Mouse (Mus musculus) right cerebral cortex, postnatal 14 days (tissue): ENCODE measurements around the gene Eif4b.

Source experiments
- DNase-seq: peaks from one replicate; pipeline ENCODE4 v3.0.0; 2022

Gene Eif4b

DNA sequence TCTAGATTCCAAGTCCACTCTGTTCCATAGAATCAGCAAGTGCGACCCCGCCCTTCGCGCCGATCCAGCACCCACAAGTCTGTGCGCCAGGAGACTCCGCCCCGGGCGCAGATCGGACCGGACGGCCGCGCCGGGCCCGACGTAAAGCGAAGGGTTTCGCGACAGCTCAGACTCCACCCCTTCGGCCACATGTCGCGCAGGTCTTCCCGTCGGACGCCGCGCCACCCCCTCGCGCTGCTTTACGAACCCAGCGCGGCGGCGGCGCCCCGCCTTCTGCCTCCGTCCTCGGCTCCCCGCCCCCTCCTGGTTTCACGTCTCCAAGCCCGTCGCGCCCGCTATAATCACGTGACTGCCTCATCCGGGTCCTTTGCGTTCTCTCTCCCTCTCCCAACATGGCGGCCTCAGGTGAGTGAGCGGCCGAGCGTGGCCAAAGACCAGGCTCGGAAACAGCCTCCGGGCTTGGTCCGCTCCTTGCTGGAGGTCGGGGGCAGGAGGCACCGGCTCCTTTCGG, at the start of gene Eif4b:
TSS of gene Eif4b (plus strand) at position 215 of the 511 bp plus-strand sequence.
- peak; percentile 100 for DNase-seq

DNA sequence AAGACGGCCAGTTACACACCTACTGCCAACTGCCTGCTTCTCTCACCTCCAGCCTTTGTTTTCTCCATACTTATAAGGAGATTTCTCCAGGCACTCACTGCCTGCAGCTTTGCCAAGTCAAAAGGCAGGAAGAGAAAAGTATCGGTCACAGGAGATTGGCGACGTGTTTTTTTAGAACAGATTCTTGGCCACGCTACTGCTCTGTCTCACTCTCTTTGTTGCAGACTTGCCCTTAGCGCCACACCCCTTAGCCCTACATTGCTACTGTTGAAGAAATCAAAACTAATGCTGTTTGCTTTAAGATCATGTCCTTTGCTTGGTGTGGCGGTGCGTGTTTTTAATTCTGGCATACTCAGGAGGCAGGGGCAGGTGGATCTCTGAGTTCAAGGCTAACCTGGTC, 49.7 kb upstream of the Eif4b start:
- no peak for DNase-seq

DNA sequence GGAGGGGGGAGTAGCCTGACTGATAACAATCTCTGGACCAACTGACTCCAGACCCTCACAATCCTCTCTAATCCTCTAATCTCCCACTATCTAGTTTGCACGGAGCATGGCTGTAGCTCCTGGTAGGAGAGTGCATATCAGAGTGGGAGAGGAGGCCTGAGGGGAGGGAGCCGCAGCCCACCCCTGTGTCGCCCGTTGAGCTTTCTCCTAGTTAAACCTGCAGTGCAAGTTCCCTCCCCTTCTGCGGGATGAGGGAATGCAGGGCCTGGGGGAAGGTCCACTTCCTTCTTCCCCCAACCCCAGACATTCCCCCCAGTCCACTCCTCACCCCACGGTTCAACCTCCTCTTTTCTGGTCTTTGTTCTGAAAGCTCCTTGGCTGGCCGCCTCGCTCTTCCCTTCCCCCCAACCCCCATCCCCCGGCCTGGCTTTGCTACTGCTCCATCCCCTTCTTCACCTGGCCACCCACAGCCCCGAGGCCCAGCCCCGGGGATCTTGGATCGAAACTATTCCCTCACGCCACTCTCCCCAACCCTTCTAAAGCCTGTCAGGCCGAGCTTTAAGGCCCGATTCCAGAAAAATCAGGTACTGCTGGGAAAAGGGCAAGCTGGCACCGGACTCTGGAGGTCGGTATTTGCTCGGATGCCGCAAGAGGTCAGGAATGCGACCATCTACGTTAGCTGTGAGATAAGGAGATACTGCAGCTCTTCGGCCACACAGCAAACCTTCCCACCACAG, 48.3 kb upstream of the Eif4b start:
- DNase-seq, result no peak

DNA sequence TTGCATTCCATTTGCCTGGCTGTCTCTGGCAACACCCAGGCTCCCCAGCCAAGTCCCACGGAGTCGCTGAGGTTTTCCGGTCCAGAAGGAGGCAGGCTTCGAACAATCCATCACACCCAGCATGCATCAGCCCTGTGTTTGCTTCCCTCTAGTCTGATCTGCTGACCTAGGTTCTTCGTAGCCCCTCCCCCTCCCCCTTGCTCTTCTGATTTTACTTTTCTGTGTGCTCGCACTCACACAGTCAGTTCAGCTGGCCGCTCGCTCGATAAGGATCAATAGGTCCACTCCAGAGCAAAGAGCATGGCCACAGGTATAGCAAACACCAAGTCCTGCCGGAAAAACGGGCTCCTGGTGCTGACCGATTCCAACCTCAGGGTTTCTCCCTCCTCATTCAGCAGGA, 47.1 kb upstream of the Eif4b start:
- DNase-seq, result no peak

DNA sequence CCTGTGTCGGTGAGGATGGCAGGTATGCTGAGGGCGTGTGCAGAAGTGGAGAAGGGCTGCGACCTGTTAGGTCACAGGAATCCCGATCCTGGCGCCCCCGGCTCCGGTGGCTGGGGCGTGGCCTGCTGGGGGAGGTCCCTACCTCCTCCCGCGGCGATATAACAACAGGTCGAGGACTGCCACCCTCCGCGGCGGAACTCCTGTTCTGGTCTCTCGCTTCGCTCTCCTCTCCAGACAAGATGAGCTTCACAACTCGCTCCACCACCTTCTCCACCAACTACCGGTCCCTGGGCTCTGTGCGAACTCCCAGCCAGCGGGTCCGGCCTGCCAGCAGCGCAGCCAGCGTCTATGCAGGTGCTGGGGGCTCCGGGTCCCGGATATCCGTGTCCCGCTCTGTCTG, 45.5 kb upstream of the Eif4b start, which contains the start of gene Krt18:
TSS of gene Krt18 (plus strand) at position 141 of the 400 bp plus-strand sequence.
- no peak for DNase-seq

DNA sequence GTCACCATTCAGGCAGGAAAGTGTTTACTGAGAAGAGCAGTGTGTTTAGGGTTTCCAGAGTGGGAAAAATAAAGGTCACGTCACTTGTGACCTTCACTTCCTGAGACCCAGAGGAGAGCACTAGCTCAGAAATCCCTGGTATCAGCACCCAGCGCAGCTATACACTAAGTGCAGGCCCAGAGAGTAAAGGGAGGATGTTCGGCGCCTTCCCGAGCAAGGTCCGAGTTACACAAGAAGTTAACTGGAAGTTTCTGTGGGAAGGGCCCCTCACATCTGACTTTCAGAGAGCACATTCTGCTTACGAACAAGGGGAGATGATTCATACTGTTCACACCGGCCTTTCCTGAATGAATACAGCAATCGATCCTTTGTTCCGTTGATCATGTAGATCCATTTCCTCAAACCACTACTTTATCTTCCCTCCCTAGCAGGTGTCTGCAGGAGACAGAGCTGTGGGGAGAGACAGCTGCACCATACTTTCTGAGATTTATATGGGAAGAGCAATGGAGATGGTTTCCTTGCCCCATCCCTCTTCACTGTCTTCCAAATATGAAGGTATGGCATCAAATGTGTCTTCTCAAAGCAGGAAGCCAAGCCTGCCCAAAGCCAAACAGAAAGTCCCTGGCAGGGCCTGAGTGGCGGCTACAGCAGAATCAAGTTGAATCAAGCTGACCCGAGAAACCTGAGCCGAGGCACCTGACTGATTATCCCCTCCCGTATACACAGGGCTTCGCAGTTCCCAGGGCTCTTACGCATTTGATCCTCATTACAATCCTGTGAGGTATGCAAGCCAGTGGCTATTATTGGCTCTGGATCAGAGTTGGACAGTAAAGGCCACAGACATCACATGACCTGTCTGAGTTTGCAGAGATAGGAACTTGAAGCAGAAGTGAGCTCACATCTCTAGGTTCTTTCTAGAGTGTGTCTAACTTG, 39.2 kb upstream of the Eif4b start:
- no peak for DNase-seq

- DNase-seq, result no peak
These were observed 33.3 kb upstream of the Eif4b start for GRCm38 (mm10) chr15:102040277-102040676.

DNA sequence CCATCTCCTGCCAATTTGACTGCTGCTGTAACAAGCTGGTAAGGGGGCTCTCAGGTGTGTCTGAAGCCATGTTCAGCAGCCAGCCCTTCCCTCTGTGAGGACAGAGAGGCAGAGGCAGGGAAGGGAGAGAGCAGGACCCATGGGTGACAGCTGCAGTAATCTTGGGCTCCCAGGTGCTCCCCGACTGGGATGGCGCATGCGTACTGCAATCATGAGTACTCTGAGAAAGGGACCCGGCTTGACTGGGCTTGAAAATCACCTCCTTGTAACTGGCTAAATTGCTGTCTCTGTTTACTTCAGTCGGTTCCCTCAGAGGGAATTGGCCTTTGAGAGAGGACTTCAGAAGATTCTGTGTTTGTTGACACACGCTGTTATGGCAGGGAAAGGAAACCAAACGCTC, 31.6 kb upstream of the Eif4b start:
- DNase-seq, result no peak

DNA sequence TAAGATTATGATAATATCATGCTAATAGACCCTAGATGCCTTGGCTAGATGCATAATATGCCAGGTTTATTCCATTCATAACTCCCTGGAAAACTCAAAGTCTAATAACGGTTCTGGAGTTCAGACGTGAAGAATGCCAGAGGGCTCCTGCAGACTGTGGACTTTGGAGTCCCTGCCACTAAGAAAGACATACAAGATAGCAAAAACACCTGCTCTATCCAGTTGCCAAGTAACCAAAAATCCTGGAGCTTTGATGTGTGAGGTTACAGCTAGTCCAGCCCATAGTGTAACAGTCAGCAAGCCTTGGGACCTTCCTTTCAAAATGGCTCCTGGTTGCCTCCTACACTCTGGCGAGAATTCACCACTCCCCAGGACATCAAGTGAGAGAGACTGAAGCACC, 28.8 kb upstream of the Eif4b start:
- DNase-seq, result no peak

GRCm38 (mm10) chr15:102045691-102046090, 27.9 kb upstream of the Eif4b start:
- DNase-seq, result no peak

DNA sequence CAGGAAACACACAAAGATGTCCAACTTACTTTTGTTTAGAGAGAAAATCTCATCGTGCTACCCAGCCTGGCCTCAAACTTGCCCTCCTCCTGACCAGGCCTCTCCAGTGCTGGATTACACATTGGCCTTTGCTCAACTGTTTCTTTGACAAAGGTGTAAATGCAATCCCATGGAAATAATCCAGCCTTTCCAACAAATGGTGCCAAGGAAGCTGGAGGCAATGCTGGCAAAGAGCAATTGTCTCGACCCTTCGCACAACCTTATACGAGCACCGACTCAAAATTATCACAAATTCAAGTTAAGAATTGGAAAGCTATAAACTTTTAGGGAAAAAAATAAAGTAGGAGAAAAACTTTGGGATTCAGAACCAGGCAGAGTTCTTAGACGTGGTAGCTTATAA, 25.6 kb upstream of the Eif4b start:
- no peak for DNase-seq

GRCm38 (mm10) chr15:102049871-102050270, 23.7 kb upstream of the Eif4b start:
- DNase-seq, result no peak

DNA sequence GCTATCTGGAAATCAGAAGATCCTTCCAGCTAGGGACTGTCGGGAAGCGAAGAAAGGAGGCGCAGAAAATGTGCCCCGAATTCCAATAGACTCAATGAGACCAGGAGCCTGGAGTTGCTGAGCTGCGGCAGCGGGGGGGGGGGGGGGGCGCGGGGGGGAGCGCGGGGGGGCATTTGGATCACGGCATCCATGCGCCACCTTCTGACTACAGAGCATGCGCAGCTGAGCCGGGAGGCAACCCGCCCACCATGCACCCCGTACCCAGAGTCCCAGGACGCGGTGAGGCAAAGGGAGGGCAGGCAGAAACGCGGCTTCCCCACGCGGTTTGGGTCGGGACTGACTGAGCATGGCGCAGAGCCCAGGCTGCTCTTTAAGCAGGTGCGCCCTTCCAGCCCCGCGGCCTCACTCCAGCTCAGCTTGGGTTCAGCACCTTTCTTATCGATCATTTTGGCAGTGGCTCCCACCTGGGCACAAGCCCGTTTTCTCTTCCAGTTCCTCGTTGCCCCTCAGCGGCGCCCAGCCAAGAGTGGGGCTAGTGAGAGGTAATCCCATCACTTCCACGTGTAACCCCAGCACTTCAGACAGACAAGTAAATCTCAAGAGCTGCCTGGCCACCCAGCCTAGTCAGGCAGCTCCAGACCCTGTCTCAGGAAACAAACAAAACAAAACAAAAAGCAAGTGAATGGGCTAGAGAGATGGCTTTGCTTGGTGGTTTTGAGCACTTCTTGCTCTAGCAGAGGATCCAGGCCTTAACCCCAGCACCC, 21.5 kb upstream of the Eif4b start:
- peak; percentile 60 for DNase-seq

DNA sequence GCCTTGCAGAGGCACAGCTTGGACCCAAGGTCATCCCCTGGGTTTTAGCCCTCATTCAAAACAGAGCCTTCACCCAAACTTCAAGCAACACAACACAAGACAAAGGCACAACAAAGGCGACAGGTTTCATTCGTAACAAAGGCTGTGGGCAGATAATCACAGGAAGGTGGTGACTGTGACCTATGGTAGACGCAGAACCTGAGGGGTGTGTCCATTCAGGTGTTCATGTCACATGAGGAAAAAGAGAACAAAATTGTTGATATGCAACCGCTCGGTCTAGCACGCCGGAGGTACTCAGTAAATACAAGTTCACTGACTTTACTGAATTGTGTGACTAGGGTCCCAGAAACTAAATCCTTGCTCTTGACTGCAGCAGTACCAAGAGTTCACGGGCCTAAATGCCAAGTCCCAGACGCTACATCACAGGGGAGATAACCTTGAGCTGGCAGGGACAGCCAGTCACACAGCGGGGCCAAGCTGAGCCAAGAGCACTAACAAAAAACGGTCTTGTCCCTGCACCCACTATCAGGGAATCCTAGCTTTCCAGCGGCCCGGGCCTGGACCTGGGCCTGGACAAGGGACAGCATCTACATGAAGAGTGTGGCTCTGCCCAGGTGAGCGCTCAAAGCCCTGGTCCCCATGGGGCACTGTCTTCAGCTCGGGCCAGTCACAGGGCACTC, 16.9 kb upstream of the Eif4b start:
- no peak for DNase-seq

DNA sequence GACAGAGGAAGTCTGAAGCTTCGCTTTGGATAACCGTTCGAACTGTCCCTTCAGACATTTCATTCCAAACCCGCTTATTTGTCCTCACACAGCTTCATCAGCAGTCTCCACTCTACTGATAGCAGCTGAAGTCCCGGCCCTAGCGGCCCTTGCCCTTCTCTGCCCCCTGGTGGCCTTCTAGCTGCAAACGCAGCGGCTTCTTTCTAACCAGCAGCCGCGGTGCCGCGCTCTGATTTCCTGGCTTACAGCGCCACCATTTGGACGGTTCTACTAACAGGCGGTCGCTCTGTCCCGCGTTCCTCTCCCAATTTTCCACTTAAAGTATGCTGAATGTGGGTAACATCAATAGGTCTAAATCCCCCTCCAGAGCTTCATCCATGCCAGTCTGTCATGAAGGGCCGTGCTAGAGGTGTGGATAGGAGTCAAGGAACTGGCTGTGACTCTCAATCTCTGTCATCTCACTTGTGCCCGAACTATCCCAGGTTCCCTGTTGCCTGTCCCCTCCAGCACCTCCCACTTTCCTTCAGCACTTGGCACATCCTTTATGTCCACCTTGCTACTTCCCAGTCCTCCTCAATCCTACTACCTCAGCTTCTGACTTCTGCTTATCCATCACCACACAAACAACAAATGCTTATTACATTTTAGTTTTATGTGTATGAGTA, 7.8 kb upstream of the Eif4b start:
- DNase-seq, result peak; percentile 96

DNA sequence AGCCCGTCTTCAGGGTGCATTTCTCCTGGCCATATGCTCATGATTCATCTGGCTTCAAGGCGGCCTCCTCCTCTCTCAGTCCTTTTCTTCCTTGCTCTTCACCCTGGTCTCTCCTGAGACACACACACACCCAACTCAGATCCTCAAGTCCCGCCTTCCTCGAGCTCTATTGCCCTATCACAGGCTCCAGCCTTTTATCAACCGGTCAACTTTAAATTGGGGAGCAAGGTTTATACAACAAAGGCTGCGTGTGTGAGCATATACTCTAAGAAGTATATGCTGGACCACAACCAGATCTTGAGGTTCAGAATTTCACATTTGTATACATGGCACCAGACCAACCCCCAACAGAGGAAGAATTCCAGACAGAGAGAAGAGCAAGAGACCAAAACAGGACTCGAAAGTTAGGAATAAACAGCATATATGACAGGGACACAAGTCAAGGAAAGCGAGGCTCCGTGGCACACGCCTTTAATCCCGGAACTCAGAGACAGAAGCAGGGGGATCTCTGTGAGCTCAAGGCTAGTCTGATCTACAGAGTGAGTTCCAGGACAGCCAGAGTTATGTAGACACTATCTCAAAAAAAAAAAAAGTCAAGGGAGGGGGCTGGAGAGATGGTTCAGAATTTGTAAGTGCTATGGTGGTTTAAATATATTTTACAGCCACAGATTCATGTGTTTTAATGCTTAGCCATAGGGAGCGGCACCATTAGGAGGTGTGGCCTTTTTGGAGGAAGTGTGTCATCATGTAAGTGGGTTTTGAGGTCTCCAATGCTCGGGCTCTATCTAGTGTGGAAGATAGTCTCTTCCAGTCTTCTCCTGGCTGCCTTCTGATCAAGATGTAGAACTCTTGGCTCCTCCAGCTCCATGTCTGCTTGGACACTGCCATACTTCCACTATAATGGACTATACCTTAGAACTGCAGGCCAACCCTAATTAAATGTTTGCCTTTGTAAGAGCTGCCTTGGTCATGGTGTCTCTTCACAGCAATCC, 2.8 kb upstream of the Eif4b start:
- DNase-seq, result no peak

DNA sequence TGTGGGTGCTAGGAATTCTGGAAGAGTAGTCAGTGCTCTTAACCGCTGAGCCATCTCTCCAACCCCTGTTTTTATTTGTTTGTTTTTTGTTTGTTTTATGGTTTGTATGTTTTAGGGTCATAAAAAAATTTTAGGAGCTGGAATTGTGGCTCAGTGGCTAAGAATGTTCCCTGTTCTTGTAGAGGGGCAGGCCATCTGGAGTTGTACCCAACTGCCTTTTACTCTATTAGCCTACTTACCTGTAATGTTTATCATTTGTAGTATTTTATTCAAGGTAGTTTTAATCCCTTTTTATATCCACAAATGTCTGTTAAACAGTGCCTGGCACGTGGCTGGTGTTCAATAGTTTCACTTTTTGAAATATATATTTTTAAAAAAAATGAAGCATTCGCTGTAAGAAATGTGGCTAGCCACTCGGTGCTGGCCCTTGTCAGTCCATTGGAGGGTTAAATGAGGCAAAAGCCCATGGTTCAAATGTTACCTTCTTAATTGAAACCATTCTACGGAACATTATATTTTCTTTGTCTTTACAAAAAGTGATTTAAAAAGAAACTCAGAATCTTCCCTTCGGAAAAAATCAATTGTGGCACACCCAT, 512 bp upstream of the Eif4b start:
- DNase-seq, result no peak

DNA sequence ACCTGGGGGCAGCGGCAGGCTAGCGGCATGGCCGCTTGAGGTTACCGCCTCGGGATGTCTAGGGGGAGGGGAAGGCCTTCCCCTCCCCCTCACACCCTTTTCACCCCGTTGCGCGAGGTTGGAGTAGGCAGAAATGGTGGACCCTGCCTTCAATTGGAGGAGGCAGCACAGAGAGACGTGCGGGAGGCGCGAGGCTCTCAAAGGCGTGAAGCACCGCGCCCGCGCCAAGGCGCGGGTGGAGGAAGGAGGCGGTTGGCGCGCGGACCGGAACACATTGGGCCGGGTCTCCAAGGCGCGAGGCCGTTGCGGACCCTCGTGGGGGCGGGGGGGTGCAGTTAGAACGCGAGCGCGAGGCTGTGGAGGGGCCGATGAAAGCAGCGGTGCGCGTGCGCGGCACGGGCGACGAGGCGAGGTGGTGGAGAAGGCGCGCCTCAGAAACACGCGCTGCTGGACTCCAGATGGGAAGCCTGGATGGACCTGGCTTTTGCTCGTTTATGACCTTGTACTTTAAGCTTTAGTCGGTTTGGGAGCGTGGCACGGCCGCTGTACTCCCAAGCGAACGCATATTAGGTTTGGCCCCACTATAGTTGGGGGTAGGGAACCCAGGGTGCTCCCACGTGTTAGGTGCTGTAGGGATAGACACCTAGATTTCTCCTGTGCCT, 628 bp downstream of the Eif4b start:
- peak; percentile 68 for DNase-seq

DNA sequence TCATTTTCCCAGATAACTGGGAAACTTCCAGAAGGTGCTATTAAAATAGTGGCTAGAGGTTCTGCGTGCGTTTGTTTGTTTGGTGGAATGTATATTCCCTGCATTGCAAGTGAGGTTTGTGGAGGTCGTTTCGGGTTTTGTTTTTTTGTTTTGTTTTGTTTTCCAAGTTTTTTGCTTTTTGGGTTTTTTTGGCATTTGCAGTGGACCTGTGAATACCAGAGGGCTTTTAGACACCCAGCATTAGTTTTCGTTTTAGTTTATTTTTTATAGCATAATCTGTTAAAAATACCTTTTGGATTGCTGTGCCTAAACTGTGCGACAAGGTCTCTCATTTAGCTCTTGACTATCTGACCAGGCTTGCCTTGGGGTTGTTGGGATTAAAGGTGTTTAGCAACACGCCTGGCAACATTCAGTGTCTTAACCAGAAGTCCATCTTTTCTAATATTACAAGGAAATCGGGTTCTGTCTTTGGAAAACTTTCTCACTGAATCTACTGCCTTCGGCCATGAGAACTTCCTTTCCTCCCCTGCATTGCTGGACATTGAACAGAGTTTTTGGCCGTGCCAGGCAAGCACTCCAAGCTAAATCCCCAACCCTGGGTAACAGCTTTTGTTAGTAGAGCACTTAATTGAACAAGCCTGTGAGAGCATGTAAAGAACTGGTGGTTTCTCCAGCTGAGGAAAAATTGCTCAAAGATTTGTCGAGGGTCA, 1.5 kb downstream of the Eif4b start:
- no peak for DNase-seq
